Mouse (Mus musculus) embryonic fibroblast, embryonic 13.5 days (primary cell): Measurements from ENCODE around the gene Sbsn.

Experiments
- CTCF ChIP-seq: IDR thresholded peaks from 2 replicates; pipeline ENCODE4 v1.5.1; 2011; ENCODE audit warnings: mild to moderate bottlenecking, control low read depth, low read length, moderate library complexity, borderline replicate concordance; ENCODE audit not compliant: insufficient read depth
- POLR2A ChIP-seq: IDR thresholded peaks from 2 replicates; pipeline ENCODE4 v1.6.1; 2011; ENCODE audit warnings: low read depth, mild to moderate bottlenecking, control low read depth, low read length, moderate library complexity

GRCm38 (mm10) chr7:30796790-30797189, 45.5 kb downstream of the Sbsn start:
- TF ChIP-seq CTCF: no peak
- TF ChIP-seq POLR2A: no peak
